Mouse (Mus musculus): ENCODE data around the gene Zmynd8.

The Zmynd8 gene

DNA sequence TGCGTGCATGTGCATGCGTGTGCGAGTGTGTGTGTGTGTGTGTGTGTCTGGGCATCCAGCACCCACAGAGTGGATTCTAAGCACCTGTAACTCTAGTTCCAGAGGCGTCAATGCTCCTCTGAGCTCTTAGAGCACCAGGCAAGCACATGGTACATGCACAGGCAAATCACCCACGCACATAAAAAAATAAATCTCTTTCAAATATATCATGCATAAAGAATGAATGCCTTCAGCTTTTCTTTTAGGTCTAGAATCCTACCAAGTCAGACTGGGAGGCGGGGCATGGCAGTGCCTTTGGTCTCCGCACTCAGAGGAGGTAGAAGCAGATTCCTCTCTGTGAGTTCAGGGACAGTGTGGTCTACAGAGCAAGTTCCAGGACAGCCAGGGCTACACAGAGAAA lies 58.0 kb downstream of the Zmynd8 start:
- in situ Hi-C loops (cut with MseI, MboI), result no loop called here

DNA sequence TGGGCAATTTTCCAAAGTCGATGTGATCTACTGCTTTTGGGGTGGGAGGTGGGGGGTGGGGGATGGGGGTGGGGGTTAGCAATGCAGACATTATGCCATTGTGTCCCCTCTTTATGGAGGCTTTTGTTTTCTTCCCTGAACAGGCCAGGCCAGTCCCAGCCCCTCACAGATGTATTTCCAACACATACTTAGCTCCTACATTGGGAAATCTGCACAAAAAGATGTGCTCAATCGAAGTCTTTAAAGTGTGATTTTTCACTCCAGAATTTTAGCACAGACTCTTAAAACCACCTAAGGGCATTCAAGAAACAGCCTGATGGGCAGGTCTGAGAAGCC lies 59.5 kb downstream of the Zmynd8 start:
- in situ Hi-C loops (cut with MseI, MboI), result no loop called here

DNA sequence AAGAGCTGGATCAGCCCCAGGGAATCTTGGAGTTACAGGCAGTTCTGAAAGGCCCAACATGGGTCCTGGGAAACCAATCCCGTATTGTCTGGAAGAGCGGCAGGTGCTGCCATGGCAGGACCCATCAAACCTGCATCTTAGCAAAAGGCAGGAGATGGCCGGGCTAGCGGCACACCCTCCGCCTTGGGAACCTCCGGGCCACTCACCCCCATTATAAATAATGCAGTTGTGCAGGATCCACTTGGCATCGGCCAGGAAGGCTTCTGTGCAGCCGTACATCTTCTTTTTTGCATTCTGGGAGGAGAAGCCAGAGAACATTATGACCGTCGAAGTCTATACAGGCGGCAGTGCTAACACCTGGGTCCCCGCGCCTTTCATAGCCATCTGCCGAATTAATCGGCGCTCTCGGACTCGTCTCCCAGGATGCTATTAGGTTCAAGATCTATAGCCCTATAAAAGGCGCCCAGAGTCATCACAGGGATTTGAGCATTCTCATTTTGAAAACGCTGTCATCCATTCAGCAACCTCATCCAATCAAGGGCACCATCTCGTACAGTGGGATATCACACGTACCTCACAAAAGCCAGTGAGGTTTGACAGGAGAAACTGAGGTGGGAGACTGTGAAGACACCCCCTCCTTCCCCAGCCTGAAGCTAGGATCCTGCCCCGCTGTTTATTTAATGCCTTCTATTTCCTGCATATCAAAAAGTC lies 60.1 kb downstream of the Zmynd8 start:
- in situ Hi-C loops (cut with MseI, MboI), result no loop called here

DNA sequence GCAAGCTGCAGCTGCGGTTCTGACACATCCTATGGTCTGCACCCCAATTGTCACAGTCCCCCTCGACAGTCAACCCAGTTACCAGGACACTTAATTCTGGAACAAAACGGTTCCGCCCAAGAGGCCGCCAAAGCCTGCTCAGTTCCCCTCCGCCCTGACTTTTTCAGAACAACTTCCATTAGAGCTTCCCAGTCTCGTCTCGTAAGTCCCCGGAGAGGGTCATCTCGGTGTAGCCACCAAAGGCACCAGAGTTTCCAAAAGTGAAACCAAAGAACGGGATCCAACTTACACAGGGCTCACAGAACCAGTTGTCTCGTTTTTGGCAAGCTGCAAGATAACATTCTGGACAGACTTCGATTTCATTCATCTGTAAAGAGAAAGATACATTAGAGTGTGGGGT lies 64.2 kb downstream of the Zmynd8 start:
- in situ Hi-C loops (cut with MseI, MboI), result no loop called here

DNA sequence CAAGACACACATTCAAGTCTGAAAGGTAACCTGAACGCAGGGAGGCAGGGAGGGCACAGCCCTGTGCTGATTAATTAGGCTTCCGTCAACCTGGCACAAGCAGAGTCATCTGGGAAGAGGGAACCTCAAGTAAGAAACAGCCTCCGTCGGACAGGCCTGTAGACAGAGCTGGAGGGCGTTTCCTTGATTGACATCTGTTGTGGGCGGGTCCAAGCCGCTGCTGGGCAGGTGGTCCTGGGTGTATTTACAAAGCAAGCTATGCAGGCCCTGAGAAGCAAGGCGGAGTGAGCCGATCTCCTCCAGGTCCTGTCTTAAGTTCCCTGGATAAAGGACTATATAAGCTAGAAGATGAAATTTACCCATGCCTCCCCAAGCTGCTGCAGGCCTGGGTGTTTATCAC lies 65.3 kb downstream of the Zmynd8 start:
- in situ Hi-C loops (cut with MseI, MboI), result no loop called here

DNA sequence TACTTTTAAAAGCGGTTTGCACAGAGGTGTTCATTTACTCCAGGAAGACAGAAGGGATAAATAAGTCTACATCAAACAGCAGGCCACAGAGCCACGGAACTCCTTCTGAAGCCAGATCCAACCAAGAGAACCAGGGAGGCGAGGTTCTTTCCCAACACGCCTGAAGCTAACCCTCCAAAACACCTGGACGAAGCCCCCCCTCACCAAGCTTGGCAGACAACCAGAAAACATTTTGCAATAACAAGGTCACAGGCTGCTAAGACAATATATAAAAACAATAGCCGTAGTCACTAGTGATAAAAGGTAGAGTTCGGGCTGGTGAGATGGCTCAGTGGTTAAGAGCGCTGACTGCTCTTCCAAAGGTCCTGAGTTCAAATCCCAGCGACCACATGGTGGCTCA lies 66.1 kb downstream of the Zmynd8 start:
- in situ Hi-C loops (cut with MseI, MboI), result no loop called here

DNA sequence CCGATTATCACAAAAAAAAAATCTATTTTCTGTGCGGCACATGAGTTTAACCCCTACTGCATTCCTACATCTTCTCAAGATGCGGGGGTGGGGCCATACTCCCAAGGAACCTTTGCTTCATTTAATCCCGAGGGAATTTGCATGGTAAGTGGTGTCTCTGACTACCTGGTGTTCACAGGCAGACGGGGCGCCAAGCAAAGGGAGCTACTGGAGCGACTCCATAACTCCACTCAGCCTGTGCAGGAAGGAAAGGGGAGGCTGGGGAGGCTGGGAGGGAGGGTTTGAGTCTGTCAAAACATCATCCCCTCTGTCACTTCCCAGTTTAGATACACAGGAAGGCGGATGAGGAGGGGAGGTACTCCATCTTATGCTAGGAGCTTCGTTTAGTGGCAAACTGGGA lies 66.5 kb downstream of the Zmynd8 start:
- in situ Hi-C loops (cut with MseI, MboI), result no loop called here

DNA sequence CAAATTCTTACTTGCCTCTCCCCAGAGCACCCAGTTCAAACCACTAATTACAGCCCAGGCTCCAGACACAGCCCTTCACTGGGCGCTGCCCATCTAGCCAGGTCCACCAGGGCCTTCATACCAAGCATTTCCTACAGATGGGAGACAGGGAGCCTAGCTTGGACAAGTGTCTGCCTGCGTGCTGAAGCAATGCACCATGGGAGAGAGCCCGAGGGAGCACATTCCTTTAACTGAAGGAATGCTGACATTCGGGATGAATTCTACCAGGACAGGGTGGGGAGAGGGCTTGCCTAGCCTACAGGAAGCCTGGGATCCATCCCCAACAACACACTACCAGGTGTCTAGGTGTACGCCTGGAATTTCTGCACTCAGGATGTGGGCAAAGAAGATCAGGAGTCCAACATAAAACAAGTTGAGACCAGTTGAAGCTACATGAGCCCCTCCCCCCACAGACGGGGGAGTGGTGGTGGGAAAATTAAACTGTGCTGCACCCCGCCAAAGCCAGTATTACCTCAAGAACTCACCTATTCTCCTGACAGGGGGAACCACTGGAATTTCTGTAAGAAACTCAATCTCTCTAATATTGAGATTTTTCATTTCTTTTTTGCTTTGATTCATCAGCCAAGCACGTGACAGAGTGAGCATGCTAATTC lies 67.1 kb downstream of the Zmynd8 start:
- in situ Hi-C loops (cut with MseI, MboI), result no loop called here

DNA sequence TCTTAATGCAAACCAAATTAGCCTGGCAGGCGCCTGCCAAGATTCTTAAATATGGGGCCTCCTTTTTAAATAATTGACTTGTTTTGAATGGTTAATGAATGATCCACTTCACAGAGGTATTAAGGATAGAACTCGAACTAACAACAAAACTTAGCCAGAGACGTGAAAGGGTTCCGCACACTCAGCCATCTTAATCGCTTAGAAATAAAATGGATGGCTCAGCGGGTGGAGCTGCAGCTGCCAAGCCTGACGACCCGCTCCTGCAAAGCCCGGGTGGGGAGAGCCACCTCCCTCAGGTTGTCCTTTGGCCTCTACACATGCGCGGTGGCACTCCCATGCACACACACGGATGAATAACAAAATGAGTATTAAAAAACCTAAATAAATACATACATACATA lies 70.0 kb downstream of the Zmynd8 start:
- in situ Hi-C loops (cut with MseI, MboI), result no loop called here

DNA sequence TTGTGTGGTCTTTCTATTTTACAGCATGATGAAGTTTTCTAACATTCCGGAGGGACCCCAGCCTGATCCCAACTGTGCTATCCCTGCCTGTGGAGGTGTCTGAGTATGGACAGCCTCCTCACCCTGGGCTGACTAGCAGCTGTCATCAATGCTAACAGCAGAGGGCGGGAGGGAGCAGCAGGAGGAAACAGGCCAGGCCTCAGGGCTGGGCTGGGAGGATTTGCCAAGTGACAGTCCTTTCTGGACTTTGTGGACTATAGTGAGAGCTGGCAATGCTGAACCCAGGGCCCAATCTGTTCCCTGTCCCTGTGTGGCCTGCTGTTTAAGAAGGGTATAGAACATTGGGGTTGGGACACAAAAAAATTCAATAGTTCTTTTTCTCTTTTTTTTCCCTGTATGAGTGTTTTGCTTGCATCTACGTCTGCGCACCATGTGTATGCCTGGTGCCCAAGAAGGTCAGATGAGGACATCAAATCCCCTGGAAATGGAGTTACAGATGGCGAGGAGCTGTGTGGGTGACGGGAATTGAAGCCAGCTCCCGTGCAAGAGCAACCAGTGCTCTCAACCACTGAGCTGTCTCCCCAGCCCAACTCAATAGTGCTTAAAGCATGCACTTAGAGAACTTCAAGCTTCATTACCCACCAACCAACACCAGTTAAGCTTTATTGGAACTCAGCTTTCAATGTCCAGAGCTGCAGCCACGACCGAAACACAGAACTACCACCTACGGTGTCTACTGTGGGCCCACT lies 72.7 kb downstream of the Zmynd8 start:
- in situ Hi-C loops (cut with MseI, MboI), result no loop called here

DNA sequence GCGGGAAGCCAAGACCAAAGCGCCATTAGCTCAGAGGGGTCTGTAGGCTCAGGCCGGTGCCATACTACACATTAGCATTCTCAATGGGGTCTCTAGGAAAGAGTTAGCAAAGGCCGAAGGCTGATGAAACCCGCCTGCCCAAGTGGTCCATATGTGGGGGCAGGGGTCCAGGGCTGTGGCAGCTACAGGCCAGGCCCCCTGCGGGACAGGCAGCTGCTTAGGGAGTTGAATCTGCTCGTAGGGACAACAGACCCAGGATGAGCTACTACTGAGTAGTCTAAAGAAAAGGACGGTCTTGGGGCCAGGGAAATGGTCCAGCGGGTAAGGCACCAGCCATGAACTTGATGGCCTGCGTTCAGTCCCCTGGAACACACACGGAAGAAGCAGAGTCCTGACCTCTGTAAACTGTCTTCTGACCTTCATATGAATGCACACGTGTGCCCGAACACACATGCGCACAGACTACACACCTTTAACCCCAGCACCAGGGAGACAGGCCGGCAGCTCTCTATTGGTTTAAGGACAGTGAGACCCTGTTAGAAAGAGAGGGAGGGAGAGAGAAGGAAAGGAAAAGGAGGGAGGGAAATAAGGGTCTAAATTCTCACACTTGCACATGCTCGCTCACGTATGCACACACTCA lies 73.4 kb downstream of the Zmynd8 start:
- in situ Hi-C loops (cut with MseI, MboI), result no loop called here

DNA sequence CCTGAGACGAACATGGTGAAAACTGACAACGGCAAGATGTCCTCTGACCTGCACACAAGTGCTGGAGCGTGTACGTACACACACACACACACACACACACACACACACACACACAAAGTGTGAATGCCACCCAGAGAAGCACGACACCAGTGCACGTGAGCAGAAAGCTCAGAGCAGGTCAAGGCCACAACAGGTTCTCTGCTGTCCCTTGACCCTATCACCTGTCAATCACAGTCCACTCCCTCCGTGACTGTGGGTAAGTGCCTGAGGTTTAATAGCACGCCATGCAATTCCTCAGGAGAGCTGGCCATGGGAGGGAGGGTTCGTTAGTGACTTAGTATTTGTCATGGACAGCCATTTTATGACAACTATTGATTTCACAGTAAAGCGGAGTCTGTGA lies 74.0 kb downstream of the Zmynd8 start:
- in situ Hi-C loops (cut with MseI, MboI), result loop anchor here (5.0 kb wide), 2 partner anchors 82 to 87 kb away; no protein-coding TSS in a partner anchor

DNA sequence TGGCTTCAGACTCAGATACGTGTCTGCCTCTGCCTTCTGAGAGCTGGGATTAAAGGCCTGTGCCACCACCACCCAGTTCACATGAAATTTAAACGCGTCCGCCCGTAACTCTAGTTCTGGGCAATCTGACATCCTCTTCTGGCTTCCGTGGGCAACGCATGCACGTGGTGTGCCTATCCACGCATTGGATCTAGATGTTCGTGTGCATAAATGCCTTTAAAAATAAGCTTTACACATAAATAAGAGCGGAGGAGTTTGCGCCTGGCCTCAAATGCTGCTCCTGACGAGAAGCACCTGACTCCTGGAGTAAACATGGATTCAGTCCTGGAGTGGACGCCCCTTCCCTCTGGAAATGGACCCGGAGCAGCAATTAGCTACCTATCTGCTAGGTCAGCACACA lies 76.3 kb downstream of the Zmynd8 start:
- in situ Hi-C loops (cut with MseI, MboI), result loop anchor here (5.0 kb wide), 2 partner anchors 85 to 90 kb away; no protein-coding TSS in a partner anchor

DNA sequence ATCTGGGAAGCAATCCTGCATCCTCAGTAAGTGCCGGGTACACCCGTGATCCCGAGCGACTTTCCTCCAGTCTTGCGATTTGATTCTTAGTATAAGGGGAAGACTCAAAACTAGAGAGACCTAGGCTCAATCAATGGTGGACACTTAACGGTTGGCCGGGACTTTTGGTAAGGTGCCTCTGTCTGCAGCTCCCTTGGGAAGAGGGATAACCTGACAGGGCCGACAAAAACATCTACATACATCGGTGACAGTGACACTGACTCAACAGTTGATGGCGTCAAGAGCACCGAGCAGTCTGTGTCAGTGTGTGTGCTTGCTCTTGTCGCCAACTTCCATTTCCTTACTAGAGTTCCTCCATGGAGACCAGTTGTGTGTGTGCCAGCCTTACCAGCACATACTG lies 77.1 kb downstream of the Zmynd8 start:
- in situ Hi-C loops (cut with MseI, MboI), result loop anchor here (5.0 kb wide), 2 partner anchors 86 to 91 kb away; no protein-coding TSS in a partner anchor

DNA sequence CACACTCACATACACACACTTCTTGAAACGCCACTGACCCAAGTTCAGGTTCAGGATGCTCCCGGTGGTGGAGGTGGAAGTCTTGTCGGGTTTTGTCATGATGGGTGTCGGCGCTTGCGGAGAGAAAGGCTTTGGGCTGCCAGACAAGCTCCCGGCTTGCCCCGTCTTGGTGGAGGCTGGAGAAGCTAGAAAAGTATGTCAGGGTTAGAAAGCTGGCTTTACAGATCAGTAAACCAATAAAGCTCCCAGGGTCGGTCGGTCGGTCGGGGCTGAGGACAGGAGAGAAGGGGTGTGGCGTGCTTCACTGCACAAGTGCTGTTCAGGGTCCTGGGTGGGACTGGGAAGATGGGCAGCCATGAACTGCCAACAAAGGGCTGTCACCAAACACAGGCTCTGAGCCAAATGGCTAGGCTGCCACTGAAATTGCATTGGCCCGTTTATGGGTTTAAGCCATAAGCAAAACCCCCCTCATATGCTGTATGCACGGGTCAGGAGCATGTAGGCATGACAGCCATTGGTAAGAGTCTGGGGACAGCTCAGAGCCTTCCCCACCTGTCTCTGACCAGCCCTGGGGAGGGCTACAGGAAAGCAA lies 78.2 kb downstream of the Zmynd8 start:
- in situ Hi-C loops (cut with MseI, MboI), result loop anchor here (5.0 kb wide), 2 partner anchors 87 to 92 kb away; no protein-coding TSS in a partner anchor

DNA sequence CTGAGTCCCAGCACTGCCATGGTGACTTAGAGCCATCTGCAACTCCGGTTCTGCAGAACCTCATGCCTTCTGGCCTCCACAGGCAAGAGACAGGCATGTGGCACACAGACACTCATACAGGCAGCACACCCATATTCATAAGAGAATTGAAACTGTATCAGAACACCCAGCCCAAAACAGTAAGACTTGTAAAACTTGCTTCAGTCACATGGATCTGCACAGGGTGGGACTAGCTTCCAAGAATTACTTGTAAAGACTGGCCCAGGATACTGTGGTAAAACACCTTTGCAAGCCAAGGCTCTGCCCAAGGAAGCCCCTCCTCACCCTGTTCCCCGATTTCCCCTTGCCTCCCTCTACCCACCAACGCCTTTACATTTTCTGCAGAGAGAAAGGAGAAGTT lies 78.7 kb downstream of the Zmynd8 start:
- in situ Hi-C loops (cut with MseI, MboI), result loop anchor here (5.0 kb wide), 2 partner anchors 87 to 92 kb away; no protein-coding TSS in a partner anchor

DNA sequence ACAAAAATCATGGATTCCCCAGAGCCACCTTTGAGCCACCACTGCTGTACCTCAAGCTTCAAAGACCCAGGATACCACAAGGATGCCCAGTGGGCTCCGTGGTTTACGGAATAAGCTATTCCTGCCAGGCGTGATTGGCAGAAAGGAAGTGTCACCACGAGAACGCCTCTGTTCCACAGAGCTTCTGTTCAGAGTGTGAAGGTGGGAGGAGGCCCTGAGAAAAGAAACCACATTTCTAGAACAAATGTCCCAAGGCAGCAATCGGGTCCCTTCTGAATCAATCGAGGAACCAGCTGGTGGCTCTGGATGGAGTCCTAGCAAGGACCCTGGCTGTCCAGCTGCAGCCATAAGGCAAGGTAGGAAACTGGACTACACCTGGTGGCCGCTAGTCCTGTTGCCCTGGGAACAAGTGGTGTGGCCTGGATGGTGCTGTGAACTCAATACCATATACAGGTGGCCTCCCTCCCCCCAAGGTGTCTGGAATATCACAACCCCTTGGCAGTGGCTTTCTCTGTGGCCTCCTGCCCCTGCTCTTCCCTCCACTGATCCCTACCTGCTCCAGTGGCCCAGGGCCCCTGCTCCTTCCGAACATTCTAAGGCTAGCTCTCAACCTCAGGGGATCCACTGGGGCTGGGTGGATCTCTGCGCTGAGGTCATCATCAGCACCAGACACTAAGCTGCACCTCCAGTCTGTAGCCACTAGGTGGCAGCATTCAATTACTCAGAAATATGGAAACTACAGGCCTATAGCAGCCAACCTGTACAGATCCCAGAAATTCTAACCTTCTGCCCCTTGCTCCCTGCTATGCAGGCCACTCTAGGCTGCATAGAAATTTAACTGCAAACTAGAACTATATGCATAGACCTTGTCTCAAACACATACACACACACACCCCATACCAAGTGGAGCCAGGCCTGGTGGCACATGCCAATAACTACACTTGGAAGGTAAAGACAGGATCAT lies 79.5 kb downstream of the Zmynd8 start:
- in situ Hi-C loops (cut with MseI, MboI), result no loop called here

DNA sequence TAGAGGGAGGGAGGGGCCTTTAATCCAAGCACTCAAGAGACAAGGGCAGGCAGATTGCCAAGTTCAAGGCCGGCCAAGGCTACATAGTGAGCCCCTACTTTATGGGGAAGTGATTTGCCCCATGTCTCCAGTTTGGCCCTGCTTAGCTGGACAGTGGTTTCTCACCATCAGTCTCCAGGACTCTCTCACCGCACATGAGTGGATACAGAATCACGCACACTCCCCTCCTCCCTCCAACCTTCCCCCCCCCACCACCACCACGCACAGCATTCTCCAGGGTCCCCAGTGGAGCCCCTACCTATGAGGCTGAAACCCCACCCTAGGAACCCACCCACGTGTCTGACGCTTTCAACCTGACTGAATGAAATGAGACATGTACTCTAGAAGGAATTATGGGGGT lies 80.2 kb downstream of the Zmynd8 start:
- in situ Hi-C loops (cut with MseI, MboI), result no loop called here

DNA sequence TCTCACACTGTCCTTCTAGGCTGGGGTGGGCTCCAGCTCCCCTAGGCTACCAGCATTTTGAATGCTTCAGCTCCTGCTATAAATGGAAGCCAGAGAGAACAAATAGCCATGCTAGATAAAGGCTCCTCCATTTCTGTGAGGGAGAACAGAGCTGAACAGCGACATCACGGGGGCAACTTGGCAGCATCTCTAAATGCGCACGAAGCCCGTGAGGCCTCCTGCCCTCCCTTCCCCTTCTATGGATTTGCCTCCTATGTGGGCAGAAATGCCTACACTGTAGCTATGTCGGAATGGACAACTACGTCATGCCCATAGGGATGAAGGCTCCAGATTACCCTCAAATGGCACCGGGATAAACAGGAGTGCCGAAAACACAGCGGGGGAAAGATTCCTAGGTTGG lies 81.4 kb downstream of the Zmynd8 start:
- in situ Hi-C loops (cut with MseI, MboI), result no loop called here

DNA sequence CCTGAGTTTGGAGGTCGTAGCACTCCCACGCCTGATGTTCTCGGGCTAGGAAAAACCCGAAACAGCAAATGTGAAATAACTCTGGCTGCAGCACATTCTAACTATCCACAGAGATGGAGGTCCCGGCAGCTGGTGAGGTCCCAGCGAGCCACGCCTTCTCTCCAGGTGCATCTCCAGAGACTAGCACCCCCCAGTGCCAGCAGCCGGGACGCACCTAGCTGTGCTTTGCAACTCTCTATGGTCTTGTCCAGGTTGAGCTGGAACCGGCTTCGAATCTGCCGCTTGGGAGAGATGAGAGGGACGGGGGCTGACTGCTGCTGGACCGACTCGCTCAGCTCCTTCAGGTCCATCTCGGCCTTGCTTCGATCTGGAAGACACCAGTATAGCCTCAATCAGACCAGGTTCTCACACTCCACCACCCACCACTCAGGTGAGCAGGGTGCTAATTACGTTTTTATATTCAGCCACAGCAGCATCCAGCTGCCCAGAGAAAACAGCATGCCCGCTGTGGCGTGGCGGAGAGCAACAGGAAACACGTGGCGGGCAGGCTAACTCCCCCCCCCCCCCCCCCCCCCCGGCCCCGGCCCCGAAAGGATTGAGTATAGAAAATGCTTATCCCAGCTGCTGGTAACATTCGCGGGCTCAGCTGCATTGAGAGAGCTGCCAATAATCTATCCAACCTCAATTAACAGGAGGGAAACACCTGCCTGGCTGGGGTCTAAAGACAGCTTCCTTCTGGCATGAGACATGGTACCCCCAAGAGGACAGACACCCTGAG lies 83.5 kb downstream of the Zmynd8 start:
- in situ Hi-C loops (cut with MseI, MboI), result no loop called here
